Mouse (Mus musculus): ENCODE results near the gene Fgd4.
A peak's percentile ranks its signal among the peaks of the same experiment; 100 is the strongest.
"Not testable (repeated sequence)": the region's sequence is repeated elsewhere in the genome, so short reads cannot be mapped to it uniquely, and the experiment has no call there.

The Fgd4 gene

DNA sequence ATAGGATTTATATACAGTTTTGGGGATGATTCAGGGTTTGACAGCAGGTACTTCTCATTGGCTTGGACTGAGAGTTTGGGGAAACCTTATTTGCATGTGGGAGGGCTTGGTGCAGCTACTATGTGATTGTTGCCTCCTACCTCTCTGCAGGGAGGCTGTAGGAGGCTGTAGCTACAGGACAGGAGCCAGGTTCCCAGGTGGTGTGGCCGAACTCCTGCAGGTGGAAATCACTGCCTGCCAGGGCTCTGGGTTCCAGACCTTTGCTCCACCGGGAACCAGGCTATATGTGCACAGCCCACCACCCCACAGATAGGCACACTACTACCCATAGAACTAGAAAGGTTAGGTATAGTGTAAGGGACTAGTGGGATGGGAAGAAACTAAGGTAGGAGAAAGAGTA lies 61.0 kb downstream of the Fgd4 start:
- not testable (repeated sequence) for DNase-seq

DNA sequence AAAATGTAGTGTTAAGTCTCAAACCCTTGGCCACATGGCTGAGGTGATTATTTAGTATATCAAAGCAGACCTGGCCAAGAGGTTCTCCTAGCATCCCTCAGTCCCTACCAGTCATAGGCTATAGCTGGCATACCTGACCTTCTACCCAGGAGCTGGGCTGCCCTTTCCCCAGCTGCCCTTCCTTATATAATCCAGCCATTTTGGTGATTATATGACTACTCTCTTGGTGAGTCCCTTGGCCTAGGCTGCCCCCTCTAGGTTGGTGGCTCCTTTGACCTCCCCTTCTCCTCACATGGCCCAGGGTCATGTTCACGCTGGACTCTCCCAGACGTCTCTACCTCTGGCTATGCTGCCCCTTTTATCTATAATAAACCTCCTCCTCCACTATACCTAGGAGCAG lies 65.1 kb downstream of the Fgd4 start:
- DNase-seq = no peak

DNA sequence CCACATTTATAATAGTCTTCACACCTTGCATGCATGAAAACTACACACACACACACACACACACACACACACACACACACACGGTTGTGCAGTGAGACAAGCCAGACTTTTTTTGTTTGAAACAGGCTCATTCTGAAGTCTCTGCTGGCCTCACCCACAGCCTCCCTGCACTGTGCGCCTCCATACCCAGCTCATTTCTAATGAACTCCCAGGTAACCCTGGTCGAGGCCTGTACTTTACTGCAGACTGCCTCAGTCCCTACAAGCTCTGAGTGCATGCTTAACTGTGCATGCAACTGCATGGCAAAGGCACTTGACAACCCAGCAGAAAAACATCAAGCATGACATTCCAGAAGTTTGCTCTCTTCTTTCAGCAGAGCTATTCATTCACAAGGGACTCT lies 72.3 kb downstream of the Fgd4 start:
- DNase-seq = no peak

DNA sequence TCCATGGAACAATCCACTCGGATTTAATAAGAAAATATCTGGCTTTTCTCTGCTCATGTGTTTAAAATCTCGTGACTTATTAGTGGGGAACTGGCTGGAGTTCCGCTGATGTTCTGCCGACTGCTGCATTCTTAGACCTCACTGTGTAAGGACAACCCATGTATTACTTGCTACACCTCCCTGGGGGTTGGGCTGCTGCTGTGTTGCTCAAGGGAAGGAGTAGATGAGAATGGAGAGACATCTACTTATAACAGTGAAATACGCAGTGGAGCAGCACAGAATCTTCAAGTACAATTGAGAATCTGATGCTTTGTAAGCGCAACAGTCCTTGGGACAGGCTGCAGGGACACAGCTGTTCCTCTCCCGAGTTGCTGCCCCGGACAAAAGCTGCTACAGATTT lies 73.1 kb downstream of the Fgd4 start:
- peak; percentile 17 for DNase-seq

DNA sequence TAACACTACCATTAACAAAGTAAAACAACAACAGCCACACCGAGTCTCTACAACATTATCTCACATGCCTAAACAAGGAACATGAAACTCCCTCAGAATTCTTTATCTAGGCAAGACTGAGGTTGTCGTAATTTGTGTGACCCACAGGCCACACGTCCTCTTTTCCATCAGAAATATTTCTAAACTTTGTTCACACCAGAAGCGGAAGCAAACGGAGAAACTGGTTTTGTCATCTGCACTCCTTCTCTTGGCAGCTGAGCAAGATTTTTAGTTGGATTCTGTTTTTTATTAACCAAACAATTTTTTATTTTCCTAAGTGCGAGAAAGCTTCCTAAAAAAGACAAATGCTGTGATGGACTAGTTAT lies 73.6 kb downstream of the Fgd4 start:
- DNase-seq = no peak

DNA sequence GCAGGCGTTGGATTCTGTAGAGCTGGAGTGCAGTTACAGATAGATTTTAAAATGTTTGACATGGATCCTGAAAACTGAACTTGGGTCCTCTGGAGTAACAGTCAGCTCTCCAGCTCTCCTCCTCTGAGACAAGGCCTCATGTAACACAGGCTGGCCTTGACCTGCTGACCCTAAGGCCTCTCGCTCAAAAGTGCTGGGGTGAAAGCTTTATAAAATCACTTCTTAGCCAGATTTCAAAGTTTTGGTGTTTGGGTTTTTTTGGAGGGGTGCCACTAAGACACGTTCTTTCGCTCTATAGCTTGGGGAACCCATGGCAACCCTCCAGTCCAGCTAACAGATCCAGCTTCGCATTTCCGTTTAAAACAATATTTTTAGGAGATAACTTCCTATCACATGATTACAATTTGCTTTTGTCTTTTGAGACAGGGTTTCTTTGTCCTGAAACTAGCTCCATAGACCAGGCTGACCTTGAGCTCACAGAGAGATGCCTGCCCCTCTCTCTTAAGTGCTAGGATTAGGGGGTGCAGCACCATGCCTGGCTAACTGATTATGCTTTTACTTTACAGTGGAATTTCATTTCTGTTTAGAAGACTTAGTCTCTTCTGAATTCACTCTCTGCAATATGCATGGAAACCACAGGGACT lies 74.1 kb downstream of the Fgd4 start:
- no peak for DNase-seq

DNA sequence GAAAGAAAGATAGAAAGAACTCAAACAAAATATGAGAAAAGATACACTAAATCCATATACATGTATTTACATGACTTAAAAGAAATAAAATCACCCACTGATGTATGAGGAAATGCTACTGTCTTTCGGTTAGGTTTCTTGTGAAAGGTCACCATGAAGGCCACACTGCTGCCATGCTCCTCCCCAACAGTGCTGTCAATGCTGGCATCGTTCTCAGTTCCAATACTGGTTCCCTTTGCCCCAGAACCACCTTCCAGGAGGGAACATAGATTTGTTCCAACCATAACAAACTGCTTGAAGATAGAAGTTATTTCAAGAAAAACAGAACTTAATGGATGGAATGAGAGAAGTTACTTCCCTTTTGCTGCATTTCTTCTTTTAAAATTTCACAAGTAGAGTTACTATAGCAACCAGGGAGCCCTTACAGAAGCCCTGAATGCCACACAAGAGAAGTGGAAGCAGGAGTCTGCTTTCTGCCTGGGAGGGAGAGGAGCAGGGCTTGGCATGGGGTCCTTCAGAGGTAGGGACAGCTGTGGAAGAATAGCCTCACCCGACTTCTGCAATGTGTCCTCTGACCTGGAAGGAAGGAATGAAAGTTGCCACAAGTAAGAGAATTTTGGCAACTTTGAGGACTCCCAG lies 75.0 kb downstream of the Fgd4 start:
- no peak for DNase-seq

DNA sequence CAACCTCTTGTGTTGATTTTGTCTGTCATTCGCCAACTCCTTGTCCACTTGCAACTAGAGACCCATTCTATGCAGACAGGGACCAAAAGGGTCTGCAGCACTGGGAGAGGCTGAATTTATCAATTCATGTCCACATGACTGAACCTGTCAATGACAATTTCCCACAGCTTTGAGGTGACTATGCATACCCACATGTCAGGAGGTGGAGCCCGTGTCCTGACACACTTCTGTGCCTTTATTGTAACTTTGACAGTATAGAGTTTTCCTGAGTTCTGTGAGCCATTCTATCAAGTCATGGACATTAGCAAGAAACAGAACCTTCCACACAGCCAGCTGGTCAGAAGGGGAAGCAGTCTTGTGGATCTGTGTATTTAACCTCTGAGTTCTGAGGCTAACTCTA lies 76.7 kb downstream of the Fgd4 start:
- DNase-seq = no peak

DNA sequence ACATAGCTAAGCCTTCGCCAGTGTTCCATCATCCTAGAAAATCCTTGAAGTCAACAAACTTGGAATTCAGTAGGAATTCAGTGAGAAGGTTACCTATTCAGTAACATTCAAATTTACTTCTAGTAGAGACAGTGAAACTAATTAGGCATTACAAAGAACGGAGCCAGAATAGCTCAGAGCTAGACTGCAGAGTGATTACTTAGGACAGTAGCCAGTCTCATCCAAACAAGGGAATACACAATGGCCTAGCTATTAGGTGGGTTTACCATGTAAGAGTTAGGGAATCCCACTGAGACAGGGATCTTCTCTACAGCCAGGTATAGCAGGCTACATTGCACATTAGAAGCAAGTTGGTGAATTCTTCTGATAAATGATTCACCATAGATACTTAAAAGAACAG lies 77.5 kb downstream of the Fgd4 start:
- DNase-seq = not testable (repeated sequence)

DNA sequence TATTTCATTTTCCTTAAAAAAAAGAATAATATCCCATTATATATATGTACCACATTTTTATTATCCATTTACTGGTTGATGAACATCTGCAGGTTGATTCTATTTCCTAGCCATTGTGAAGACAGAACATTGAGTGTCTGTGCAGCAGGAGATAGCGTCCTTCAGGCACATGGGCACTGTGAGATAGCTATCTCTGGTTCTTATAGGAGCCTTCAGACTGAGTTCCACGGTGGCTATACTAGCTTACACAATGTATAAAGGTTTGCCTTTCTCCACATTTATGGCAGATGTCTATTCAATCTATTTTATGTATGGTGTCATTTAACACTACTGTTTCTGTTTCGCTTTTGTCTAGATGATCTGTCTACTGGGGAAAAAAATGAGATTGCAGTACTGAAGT lies 98.9 kb downstream of the Fgd4 start:
- no peak for DNase-seq

DNA sequence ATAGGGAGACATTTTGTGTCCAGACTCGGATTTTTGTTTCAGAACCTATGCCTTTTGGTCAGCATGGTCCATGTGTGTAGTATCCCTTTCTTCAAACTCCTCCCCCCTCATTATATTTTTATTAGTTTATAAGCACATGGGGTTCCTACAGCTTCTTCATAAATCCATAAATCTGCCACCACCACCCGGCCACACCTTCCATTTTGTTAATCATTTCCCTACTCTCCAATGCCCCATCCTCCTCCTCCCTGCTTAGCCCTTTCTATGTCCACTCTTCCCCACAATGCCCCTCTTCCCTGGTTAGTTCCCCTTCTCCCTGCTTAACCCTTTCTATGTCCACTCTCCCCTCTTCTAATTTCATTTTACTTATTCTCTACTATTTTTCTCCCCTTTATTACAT lies 99.4 kb downstream of the Fgd4 start:
- DNase-seq = no peak

DNA sequence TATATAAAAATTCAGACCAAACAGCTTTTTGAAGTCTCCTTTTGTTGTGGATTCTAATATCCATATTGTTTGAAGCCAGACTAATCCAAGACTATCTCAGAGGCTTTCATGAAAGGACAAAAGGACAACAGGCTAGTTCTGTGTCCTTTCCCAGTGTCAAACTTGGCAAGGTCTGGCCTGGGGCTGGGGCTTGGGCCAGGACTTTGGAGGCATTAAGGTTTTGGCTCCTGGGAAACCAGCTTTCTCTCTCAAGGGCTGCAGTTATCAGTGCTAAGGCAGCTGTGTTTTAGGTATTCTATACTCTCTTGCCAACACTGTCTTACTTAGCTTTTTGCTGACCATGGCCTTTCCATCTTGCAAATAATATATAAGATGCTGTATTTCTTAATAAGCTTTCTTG lies 101.6 kb downstream of the Fgd4 start:
- DNase-seq = no peak

DNA sequence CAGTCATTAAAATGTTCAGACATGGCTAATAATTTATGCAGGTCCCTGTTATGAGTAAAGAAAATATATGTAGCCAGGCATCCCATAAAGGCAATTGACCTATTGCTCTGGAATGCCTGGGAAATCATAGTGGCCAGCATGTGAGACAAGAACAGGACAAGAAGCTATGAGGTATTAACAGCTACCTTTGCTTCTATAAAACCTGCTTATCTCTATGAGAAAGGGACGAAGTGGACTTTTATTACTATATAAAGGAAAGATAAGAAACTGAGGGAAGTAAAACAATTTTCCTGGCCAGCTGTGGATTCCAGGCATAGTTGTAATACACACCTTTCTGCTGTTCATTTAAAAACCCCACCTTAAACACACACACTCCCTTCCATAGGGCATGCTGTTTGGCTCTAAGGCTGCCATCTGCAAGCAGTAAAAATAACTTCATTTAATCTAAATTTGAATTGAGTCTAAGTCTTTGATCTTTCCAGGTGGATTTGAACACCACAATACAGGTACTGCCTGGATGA lies 114.8 kb downstream of the Fgd4 start:
- DNase-seq = no peak

DNA sequence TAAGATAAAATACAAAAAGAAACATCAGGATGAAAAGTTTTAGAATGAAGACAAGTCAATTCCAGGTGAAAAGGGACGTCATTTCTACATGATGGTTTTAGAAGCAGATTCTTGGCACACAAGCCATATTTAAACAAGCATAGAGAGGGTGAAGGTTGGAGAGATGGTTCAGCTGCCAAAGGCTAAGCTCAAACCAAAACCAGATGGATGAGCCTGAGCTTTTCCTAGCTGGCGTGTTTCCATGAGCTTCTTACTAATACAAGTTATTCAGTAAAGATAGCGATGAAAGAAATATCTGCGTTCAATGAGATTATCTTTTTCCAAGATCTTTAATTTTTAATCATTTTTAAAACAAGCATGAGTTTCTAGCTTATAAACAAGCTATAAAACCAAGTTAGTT lies 115.7 kb downstream of the Fgd4 start:
- no peak for DNase-seq

DNA sequence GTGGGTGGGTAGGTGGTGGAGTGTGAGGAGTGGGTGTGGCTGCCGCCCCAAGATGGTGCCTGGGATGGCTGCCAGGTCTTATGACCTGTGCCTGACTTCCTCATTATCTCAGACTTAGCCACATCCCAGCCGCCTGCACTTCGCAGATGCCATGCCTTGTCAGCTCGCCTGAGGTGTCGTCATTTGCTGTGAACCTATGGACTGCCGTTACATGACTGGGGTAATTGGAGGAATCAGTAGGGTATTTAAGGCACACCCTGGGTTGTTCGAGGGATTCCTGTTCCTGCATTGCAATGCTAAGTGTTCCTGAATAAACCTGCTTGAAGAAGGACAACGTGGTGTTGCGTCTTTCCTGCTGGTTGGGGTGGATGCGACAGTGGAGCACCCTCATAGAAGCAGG lies 126.9 kb downstream of the Fgd4 start:
- DNase-seq = not testable (repeated sequence)

DNA sequence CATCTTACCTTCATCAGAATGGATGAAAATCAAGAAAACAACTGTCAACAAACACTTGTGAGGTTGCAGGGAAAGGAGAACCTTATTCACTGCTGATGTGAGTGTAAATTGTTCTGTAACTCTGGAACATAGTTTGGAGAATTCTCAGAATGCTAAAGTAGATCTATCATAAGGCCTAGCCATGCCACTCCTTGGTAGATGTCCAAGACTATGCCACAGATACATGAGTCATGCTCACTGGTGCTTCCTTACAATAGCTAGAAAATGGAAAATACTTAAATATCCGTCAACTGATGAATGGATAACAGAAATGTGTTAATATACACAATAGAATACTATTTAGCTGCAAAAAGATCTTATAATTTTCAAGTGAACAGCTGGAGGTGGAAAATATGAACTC lies 150.3 kb downstream of the Fgd4 start:
- DNase-seq = no peak

DNA sequence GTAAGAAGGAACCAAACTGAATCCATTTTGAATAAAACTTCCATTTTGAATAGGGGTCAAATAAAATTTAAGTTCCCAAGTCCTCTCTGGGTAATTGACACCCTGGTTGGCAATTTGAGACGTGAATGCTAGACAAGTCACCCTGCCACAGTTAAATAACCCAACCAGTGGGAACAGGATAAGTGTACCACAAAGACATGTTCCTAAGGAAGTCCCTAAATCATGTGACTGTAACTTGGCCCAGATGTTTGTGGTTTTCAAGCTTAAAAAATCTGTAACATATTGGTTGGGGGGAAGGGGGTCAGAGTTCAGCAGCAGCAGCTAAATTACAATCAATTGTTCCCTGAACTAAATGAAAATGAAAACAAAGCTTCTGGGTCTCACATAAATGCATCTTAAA lies 161.9 kb downstream of the Fgd4 start:
- DNase-seq = no peak

DNA sequence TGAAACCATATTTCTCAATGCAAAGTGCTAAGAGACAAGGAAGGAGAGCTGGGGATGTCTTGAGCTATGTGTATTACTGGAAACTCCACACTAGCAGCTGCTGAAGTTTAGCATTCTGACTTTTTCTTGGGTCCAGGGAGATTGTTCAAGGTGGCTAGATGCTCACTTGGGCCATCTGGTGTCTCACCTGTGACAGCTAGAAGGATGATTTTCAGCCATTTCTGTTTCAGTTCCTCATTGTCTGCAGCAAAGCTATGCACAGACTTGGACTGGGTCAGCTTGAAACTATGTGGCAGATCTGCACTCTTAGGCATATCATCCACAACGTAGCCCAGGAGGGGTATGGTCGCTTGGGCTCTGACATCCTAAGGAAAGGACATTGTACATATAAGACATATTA lies 177.9 kb downstream of the Fgd4 start:
- no peak for DNase-seq

DNA sequence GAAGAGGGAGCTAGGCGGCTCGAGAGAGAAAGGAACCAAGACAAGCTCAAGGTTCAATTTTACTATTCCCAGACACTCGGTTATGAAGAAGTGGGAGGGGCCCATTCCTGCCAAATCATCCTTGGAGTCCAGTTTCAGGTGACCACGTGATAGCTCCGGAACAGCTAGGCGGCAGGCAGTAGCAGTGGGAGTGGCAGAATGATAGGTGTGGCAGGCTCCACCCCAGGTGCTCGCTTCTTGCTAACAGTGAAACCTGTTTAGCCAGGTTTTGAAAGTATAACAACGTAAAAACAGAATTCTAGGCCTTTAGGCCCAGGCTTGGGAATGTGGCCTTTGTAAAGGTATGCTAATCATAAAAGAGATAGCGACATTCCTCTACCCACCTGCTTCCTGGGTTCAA lies 233.1 kb downstream of the Fgd4 start:
- not testable (repeated sequence) for DNase-seq

Measured in right cerebral cortex, postnatal 14 days (tissue).